ENCODE assay signal across 25 mouse cellular contexts in genomic region chr11:52775291-52775690, GRCm38 (mm10). TPM values are rescaled to one million over a fixed set of nuclear protein-coding genes. Genes with fewer than 3 reads are reported as not detected.
DNase-seq lines count a peak whose midpoint lies in the region; ATAC-seq and TF ChIP-seq lines count a peak whose summit lies in the region.
"Had no signal": no experiment of that assay in that cellular context is flagged by ENCODE, and none has a peak within 500 bp of the region (broad histone marks: within the 10 kb centered on the region; RNA-seq: fewer than 3 reads in every experiment).

No protein-coding gene starts in this region.

- H3K4me2 ChIP-seq in forebrain, embryonic 11.5 days (ENCODE audit: low read depth, low read length, severe bottlenecking): no peak overlapping the region; the same call in 1 of the 2 replicates
- no peak overlapping the region for H3K4me2 ChIP-seq in forebrain, postnatal 0 days (ENCODE audit: low read depth)
- no peak overlapping the region; the same call in 1 of the 2 replicates for H3K4me2 ChIP-seq in midbrain, embryonic 11.5 days
- H3K4me2 ChIP-seq in forebrain, embryonic 14.5 days (ENCODE audit: low read length): no peak overlapping the region
- H3K4me2 ChIP-seq: embryonic facial prominence, embryonic 12.5 days; heart, embryonic 11.5 days; hindbrain, embryonic 12.5 days; hindbrain, embryonic 15.5 days had no signal

- no peak for TF ChIP-seq CTCF in forebrain, postnatal 0 days (IDR thresholded peaks at IDR 0.05; ENCODE audit: low read depth)

- no peaks in the 10 kb centered on the region for H3K36me3 ChIP-seq in forebrain, embryonic 11.5 days (ENCODE audit: control insufficient read depth, insufficient read depth, low read length)
- H3K36me3 ChIP-seq in forebrain, postnatal 0 days (ENCODE audit: insufficient read depth): no peaks in the 10 kb centered on the region
- H3K36me3 ChIP-seq in midbrain, embryonic 11.5 days (ENCODE audit: control insufficient read depth, insufficient read depth, low read length): no peaks in the 10 kb centered on the region
- no peaks in the 10 kb centered on the region for H3K36me3 ChIP-seq in midbrain, embryonic 10.5 days
- no peaks in the 10 kb centered on the region for H3K36me3 ChIP-seq in forebrain, embryonic 14.5 days (ENCODE audit: control insufficient read depth, insufficient read depth, low read length)
- H3K36me3 ChIP-seq: embryonic facial prominence, embryonic 12.5 days; hindbrain, embryonic 12.5 days; hindbrain, embryonic 15.5 days had no signal

- no peak for DNase-seq in forebrain, embryonic 11.5 days (ENCODE audit: low spot score)
- DNase-seq in forebrain, postnatal 0 days: no peak
- DNase-seq in midbrain, embryonic 11.5 days (ENCODE audit: low spot score, missing footprints): no peak
- DNase-seq in midbrain, embryonic 10.5 days (ENCODE audit: low spot score): no peak
- DNase-seq in retina, postnatal 1 day: peak; percentile 46
- no peak for DNase-seq in retina, embryonic 14.5 days (ENCODE audit: low spot score)
- peak; percentile 39 for DNase-seq in forebrain, embryonic 14.5 days (ENCODE audit: low spot score)
- no peak for DNase-seq in kidney, postnatal 25 days
- DNase-seq: adrenal gland, adult 2 months; adrenal gland, postnatal 14 days; cerebellum, adult 18-20 months; cerebellum, adult 9-10 months; cerebellum, postnatal 14 days; gastrocnemius, adult 2 months; gastrocnemius, postnatal 14 days; heart, adult 11 months had no signal

- H3K4me3 ChIP-seq in forebrain, embryonic 11.5 days (ENCODE audit: low read depth, low read length): no peak overlapping the region
- no peak overlapping the region for H3K4me3 ChIP-seq in forebrain, postnatal 0 days (ENCODE audit: low read depth, low read length)
- H3K4me3 ChIP-seq in midbrain, embryonic 11.5 days (ENCODE audit: low read depth, low read length): no peak overlapping the region
- no peak overlapping the region for H3K4me3 ChIP-seq in midbrain, embryonic 10.5 days
- no peak overlapping the region for H3K4me3 ChIP-seq in forebrain, embryonic 14.5 days (ENCODE audit: low read depth, low read length)
- H3K4me3 ChIP-seq: embryonic facial prominence, embryonic 12.5 days; erythroblast, embryonic 14.5 days; gastrocnemius, adult 2 months; hindbrain, embryonic 12.5 days; hindbrain, embryonic 15.5 days had no signal

- WGBS in forebrain, embryonic 11.5 days: 17% methylated on average over 3 of the region's 3 CpGs
- WGBS in forebrain, postnatal 0 days: 29% methylated on average over 3 of the region's 3 CpGs
- 61% methylated on average over 3 of the region's 3 CpGs for WGBS in midbrain, embryonic 11.5 days
- 53% methylated on average over 3 of the region's 3 CpGs for WGBS in midbrain, embryonic 10.5 days
- 15% methylated on average over 3 of the region's 3 CpGs for WGBS in forebrain, embryonic 14.5 days

- H3K4me1 ChIP-seq in forebrain, embryonic 11.5 days (replicated peaks; ENCODE audit: control insufficient read depth, insufficient read depth, low read length): peaks cover 10% of the 10 kb centered on the region; the same call in 1 of the 2 replicates
- no peaks in the 10 kb centered on the region for H3K4me1 ChIP-seq in forebrain, postnatal 0 days (ENCODE audit: insufficient read depth)
- peaks cover 8% of the 10 kb centered on the region for H3K4me1 ChIP-seq in midbrain, embryonic 11.5 days (ENCODE audit: control insufficient read depth, insufficient read depth, low read length)
- H3K4me1 ChIP-seq in midbrain, embryonic 10.5 days: peaks cover 23% of the 10 kb centered on the region; the same call in 1 of the 2 replicates
- H3K4me1 ChIP-seq in forebrain, embryonic 14.5 days (ENCODE audit: control insufficient read depth, insufficient read depth, low read length): peaks cover 6% of the 10 kb centered on the region; the same call in 1 of the 2 replicates
- H3K4me1 ChIP-seq: embryonic facial prominence, embryonic 12.5 days; hindbrain, embryonic 15.5 days had no signal

- no peaks in the 10 kb centered on the region for H3K9me3 ChIP-seq in forebrain, embryonic 11.5 days (ENCODE audit: control insufficient read depth, low read length)
- H3K9me3 ChIP-seq in forebrain, postnatal 0 days (ENCODE audit: low read length): no peaks in the 10 kb centered on the region
- no peaks in the 10 kb centered on the region for H3K9me3 ChIP-seq in midbrain, embryonic 11.5 days (ENCODE audit: control insufficient read depth, low read length)
- H3K9me3 ChIP-seq in midbrain, embryonic 10.5 days (replicated peaks): no peaks in the 10 kb centered on the region
- no peaks in the 10 kb centered on the region for H3K9me3 ChIP-seq in forebrain, embryonic 14.5 days (replicated peaks; ENCODE audit: control insufficient read depth, low read length)
- H3K9me3 ChIP-seq: embryonic facial prominence, embryonic 12.5 days; hindbrain, embryonic 12.5 days; hindbrain, embryonic 15.5 days had no signal

- H3K27ac ChIP-seq in forebrain, embryonic 11.5 days (ENCODE audit: low read depth, low read length): no peak overlapping the region
- no peak overlapping the region for H3K27ac ChIP-seq in forebrain, postnatal 0 days (ENCODE audit: low read depth, low read length)
- H3K27ac ChIP-seq in midbrain, embryonic 11.5 days (ENCODE audit: low read depth, low read length): no peak overlapping the region
- H3K27ac ChIP-seq in midbrain, embryonic 10.5 days (replicated peaks): no peak overlapping the region; the same call in 1 of the 2 replicates
- no peak overlapping the region for H3K27ac ChIP-seq in forebrain, embryonic 14.5 days (ENCODE audit: low read depth, low read length)
- H3K27ac ChIP-seq: embryonic facial prominence, embryonic 12.5 days; gastrocnemius, adult 2 months; hindbrain, embryonic 12.5 days; hindbrain, embryonic 15.5 days had no signal

- H3K27me3 ChIP-seq in forebrain, embryonic 11.5 days (ENCODE audit: control insufficient read depth, insufficient read depth, low read length): no peaks in the 10 kb centered on the region
- H3K27me3 ChIP-seq in forebrain, postnatal 0 days (ENCODE audit: insufficient read depth, low read length): no peaks in the 10 kb centered on the region
- no peaks in the 10 kb centered on the region; the same call in 1 of the 2 replicates for H3K27me3 ChIP-seq in midbrain, embryonic 11.5 days (ENCODE audit: control insufficient read depth, insufficient read depth, low read length)
- H3K27me3 ChIP-seq in midbrain, embryonic 10.5 days (ENCODE audit: low read depth, poor library complexity, severe bottlenecking): 0 out of 2 replicates have a peak, but pooled peaks cover 14% of the 10 kb centered on the region
- H3K27me3 ChIP-seq in forebrain, embryonic 14.5 days (replicated peaks; ENCODE audit: control insufficient read depth, insufficient read depth, low read length): no peaks in the 10 kb centered on the region
- H3K27me3 ChIP-seq: embryonic facial prominence, embryonic 12.5 days; hindbrain, embryonic 15.5 days had no signal

- peak; percentile 70; the same call in 1 of the 2 replicates for ATAC-seq in forebrain, embryonic 11.5 days (replicated peaks; ENCODE audit: low FRiP score)
- no peak for ATAC-seq in forebrain, postnatal 0 days
- 0 out of 2 replicates have a peak, but pooled peaks have one; percentile 52 for ATAC-seq in midbrain, embryonic 11.5 days (ENCODE audit: low FRiP score)
- no peak; the same call in 1 of the 2 replicates for ATAC-seq in forebrain, embryonic 14.5 days
- ATAC-seq: CD4-positive, CD25-positive, alpha-beta regulatory T cell, adult 4 months had no signal

- H3K9ac ChIP-seq in forebrain, embryonic 11.5 days (ENCODE audit: low read length): no peak overlapping the region
- H3K9ac ChIP-seq in forebrain, postnatal 0 days: no peak overlapping the region
- no peak overlapping the region for H3K9ac ChIP-seq in midbrain, embryonic 11.5 days (ENCODE audit: low read length)
- H3K9ac ChIP-seq in forebrain, embryonic 14.5 days (ENCODE audit: low read length): no peak overlapping the region
- H3K9ac ChIP-seq: embryonic facial prominence, embryonic 12.5 days; hindbrain, embryonic 12.5 days; hindbrain, embryonic 15.5 days had no signal

RNA-seq across cellular contexts. Expression of gene Fstl4, which starts 10.9 kb away (rescaled TPM):
- polyA plus RNA-seq in forebrain, embryonic 11.5 days (2014; fragmentation: Nextera tagmentation; extraction: Ambion mirVana): 0.64 and 0.73 TPM in 2 replicates
- 4.6 and 7.4 TPM in 2 replicates for total RNA-seq in forebrain, postnatal 0 days (2014; rRNA removed)
- polyA plus RNA-seq in forebrain, postnatal 0 days (2015; fragmentation: Nextera tagmentation; extraction: Ambion mirVana): 5.4 and 8.1 TPM in 2 replicates
- 0.64 and 0.90 TPM in 2 replicates for polyA plus RNA-seq in midbrain, embryonic 11.5 days (2014; fragmentation: Nextera tagmentation; extraction: Ambion mirVana)
- 0.59 and 0.75 TPM in 2 replicates for polyA plus RNA-seq in midbrain, embryonic 10.5 days (2016; fragmentation: Nextera tagmentation; extraction: Ambion mirVana)
- polyA plus RNA-seq in forebrain, embryonic 14.5 days (2014; fragmentation: Nextera tagmentation; extraction: Ambion mirVana): 2.4 and 3.6 TPM in 2 replicates
- total RNA-seq: gastrocnemius, adult 2 months; hematopoietic stem cell, adult 5-6 weeks; MEL had no signal
- polyA plus RNA-seq: C2C12; CD4-positive, CD25-positive, alpha-beta regulatory T cell, adult 4 months; erythroblast, embryonic 14.5 days had no signal

Comparison
In these comparisons a context has a peak if more than half of its experiments do, and no peak if none do; other contexts are left out.
1. ATAC-seq: peak in forebrain, embryonic 11.5 days (single experiment) and midbrain, embryonic 11.5 days (single experiment); none in forebrain, postnatal 0 days (single experiment) and forebrain, embryonic 14.5 days (single experiment).
2. DNase-seq: peak in retina, postnatal 1 day (single experiment) and forebrain, embryonic 14.5 days (single experiment); none in forebrain, embryonic 11.5 days (single experiment), forebrain, postnatal 0 days (single experiment), midbrain, embryonic 11.5 days (single experiment), midbrain, embryonic 10.5 days (single experiment), retina, embryonic 14.5 days (single experiment) and kidney, postnatal 25 days (0 of 2).